Mouse (Mus musculus): ENCODE data around the gene Slc32a1.

The Slc32a1 gene

GRCm38 (mm10) chr2:158610488-158611325, at the start of gene Slc32a1:
Gene Slc32a1 (plus strand): TSS chr2:158610767.
- in situ Hi-C loops (cut with MseI, MboI), result no loop called here

DNA sequence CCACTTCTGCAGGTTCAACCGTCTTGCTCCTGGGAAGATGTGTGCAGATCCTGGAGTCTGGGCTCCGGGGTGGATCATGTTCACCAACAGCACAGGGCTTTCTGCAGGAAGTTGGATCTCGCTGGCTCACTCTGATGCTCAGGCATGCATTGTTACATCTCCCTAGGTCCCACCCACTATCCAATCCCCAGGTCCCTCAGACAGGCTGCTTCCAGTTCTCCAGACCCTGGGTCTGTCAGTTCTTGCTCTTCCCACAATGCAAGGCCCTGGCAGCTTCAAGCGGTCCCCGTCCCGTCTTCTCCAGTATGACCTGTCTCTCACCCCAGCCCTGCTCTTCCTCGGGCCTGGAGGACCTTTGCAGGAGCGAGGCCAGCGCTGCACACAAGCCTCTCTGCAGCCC, 49.8 kb upstream of the Slc32a1 start:
- in situ Hi-C loops (cut with MseI, MboI), result no loop called here

DNA sequence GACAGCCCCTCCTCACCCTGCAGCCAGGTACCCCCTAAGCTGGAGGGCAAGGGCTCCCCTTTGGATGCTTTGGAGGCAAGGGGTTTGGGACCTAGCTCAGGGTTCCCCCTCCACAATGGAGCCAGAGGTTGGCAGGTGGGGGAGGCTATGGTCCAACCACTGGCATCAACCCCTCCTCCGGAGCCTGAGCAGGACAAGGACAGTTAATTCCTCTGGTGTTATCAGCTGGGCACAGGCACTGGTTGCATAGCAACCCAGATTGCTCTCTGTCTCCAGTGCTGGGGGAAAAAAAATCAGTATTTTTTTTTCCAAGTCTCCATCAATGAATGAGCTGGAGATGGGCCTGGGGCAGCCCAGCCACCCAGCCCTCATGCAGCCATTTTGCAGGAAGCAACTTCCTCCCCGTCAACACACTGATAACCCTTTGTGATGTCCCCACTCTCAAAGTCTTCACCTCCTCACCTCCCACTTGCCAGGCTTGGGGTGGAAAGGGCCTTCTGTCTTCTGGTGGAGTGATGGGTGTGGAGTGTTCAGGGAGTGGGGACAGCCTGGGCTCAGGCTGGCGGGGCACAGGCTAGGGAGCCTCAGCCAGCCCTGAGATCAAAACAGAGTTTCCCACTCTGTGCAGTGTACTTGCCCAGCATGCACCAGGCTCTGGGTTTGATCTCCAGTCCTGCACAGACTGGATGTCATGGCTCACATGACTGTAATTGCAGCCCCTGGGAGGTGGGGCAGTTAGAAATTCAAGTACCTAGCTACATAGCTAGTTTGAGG, 49.0 kb upstream of the Slc32a1 start:
- in situ Hi-C loops (cut with MseI, MboI), result no loop called here

DNA sequence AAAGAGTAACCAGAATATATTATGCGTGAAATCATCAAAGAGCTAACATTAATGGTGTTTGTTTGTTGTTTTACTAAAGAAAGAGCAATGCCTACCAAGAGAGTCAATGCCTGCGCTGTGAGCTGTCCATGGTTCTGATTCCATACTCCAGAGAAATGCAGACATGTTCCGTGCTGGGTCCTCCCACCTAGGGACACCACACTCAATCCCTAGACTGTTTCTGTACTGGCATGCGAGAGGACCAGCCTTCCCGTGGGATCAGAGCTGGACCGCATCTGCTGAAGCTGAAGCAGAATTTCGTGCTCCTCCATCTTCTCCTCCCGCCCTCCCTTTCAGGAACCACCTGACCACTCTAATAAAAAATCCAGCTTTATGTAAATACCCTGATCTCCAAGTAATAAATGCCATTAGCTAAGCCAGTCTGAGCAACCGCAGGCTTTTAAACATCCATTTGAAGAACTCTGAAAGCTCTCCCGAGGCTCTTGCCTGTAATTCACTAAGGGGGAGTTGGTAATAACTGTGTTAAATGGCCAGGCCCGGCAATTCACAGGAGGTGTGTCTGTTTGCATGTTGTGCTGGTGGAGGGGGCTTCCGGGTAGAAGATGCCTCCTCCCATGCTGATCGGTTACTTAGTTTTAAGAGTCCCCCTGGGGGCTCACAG, 40.0 kb upstream of the Slc32a1 start:
- in situ Hi-C loops (cut with MseI, MboI), result no loop called here

DNA sequence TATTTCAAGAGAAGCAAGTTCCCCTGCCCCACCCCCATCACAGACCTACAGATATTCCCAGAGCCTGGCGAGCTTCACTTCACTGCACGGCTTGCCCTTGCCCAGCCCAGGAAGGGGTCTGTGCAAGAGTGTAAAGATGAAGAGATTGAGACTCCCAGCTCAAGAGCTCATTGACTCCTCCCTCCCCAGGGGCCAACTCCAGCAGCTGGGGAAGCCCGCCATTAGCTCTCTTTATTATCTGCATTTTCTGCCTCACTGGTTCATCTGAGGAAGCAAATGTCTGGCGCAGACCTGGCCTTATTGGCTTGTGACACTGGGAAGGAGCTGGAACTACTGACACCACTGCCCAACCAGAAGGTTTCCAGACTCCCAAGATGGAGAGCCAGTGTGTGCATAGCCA, 30.6 kb upstream of the Slc32a1 start:
- in situ Hi-C loops (cut with MseI, MboI), result no loop called here

- in situ Hi-C loops (cut with MseI, MboI), result no loop called here
Measured at GRCm38 (mm10) chr2:158584621-158585358, 25.8 kb upstream of the Slc32a1 start.

GRCm38 (mm10) chr2:158588524-158589271, 21.9 kb upstream of the Slc32a1 start:
- in situ Hi-C loops (cut with MseI, MboI), result no loop called here

GRCm38 (mm10) chr2:158590495-158590894, 20.1 kb upstream of the Slc32a1 start:
- in situ Hi-C loops (cut with MseI, MboI), result no loop called here

- in situ Hi-C loops (cut with MseI, MboI), result no loop called here
Measured at GRCm38 (mm10) chr2:158591286-158591685, 19.3 kb upstream of the Slc32a1 start.

DNA sequence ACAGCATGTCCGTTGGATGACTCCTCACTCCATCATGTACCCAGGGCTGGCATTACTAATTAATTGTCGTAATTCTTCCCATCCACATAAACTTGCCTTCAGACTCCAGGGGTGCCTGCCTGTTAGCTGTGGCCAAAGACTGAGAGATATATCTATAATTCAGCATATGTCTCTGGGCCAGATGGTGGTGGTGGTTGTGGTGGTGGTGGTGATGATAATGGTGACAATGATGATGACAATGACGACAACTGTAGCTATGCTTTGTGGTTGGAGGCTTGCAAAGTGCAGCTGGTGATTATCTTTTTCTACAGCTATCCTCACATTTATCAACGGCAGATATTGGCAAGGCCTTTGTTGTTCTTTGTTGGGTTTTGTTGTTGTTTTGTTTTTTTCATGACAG, 17.2 kb upstream of the Slc32a1 start:
- in situ Hi-C loops (cut with MseI, MboI), result no loop called here

GRCm38 (mm10) chr2:158595103-158595502, 15.5 kb upstream of the Slc32a1 start:
- in situ Hi-C loops (cut with MseI, MboI), result no loop called here

GRCm38 (mm10) chr2:158595577-158595976, 15.0 kb upstream of the Slc32a1 start:
- in situ Hi-C loops (cut with MseI, MboI), result no loop called here

DNA sequence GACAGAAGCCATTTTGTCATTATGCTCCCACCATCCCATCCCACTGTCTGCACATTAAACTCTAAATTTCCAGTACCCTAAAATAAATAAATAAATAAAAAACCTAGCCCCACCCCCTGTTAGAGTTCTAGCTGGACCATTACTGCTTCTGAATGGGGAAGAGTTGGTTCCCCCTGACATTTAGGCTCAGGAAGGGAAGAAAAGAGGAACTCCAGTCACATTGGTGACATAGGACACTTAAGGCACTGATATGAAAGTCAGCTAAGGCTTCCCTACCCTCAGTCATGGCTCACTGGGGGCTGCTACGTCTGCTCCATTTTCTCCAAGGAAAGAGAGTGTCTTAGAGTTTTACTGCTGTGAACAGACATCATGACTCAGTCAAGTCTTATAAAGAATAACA, 13.8 kb upstream of the Slc32a1 start:
- in situ Hi-C loops (cut with MseI, MboI), result no loop called here

DNA sequence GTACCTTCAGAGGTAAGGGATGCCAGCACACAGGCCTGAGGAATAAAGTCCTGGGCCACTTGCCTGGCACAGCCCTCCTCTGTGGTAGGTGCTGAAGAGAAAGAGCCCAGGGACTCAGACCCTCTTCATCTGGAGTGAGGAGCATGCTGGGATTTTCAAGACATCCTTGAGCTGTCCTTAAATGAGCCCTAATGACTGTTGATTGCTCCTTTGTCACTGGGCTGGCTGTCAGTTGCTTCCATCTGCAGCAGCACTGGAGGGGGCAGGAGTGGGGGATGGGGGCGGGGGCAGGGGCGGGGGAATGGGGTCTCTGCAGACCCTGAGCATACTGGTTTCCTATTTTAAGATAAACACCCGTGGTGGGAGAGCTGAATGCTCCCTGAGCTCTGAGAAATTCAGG, 10.1 kb upstream of the Slc32a1 start:
- in situ Hi-C loops (cut with MseI, MboI), result no loop called here

DNA sequence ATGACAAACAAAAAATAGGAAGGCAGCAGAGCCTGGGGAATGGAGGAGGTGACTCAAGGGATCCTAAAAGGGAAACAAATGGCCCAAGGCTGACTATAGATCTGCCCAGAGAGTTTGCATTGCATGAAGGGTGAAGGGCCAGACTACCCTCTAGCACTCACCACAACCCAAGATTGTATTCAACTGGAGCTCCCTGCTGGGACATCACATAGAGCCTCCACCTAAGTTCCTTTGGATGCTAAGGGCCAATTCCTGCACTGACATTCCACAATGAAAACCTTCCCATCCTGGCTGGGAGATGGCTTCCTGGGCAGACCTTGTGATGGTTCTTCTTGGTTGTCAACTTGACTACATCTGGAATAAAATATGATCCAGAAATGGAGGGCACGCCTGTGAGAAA, 9.2 kb upstream of the Slc32a1 start:
- in situ Hi-C loops (cut with MseI, MboI), result no loop called here

GRCm38 (mm10) chr2:158602663-158603062, 7.9 kb upstream of the Slc32a1 start:
- in situ Hi-C loops (cut with MseI, MboI), result no loop called here

DNA sequence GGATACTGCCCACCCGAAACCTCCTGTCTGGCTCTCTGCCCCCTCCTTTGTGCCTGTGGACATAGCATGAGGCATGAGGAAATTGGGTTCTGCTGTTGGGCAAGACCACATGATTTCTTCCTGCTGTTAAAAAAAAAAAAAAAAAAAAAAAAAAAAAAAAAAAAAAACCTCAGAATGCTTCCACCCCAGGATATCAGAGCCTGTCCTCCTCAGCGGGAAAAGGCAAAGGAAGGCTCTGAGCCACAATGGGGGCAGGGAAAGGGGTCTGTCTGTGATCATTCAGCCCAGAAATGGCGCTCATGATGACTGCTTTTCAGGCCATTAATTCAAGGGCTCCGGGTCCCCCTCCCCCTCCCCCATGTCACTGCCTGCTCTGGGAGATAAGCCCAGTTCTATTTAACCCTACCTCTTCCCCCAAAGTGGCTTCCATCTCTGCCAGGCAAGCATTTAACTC, 4.0 kb upstream of the Slc32a1 start:
- in situ Hi-C loops (cut with MseI, MboI), result no loop called here

DNA sequence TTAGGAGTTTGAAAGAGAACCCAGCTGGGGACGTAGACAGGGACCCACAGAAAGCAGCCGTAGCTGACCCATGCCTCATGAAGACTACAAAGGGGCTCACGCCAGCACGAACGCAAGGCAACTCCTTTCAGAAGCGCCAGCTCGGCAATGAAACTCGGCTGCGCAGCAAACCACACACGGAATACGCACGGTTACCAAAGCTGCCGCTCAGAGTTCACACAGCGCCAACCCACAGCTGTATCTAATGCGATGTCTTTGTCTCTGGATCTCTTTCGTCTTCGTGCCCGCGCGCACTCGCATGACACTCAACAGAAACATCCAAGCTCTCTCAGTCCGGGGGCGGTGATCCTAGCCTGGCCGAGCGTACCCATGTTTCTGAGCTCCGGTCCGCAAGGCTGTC, 886 bp upstream of the Slc32a1 start:
- in situ Hi-C loops (cut with MseI, MboI), result no loop called here

DNA sequence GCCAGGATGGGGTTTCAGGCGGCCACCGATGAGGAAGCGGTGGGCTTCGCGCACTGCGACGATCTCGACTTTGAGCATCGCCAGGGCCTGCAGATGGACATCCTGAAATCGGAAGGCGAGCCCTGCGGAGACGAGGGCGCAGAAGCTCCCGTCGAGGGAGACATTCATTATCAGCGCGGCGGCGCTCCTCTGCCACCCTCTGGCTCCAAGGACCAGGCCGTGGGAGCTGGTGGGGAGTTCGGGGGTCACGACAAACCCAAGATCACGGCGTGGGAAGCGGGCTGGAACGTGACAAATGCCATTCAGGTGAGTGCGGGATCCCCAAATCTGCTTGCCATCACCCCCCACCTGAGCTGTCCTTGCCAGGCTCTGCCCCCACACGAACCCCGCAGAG, 756 bp downstream of the Slc32a1 start:
- in situ Hi-C loops (cut with MseI, MboI), result no loop called here

- in situ Hi-C loops (cut with MseI, MboI), result no loop called here
Measured at GRCm38 (mm10) chr2:158611726-158612670, 1.4 kb downstream of the Slc32a1 start.

All from mouse trophoblast stem cell (cell line).